Mouse (Mus musculus): Measurements from ENCODE around the gene Atl1.

Atl1 gene

DNA sequence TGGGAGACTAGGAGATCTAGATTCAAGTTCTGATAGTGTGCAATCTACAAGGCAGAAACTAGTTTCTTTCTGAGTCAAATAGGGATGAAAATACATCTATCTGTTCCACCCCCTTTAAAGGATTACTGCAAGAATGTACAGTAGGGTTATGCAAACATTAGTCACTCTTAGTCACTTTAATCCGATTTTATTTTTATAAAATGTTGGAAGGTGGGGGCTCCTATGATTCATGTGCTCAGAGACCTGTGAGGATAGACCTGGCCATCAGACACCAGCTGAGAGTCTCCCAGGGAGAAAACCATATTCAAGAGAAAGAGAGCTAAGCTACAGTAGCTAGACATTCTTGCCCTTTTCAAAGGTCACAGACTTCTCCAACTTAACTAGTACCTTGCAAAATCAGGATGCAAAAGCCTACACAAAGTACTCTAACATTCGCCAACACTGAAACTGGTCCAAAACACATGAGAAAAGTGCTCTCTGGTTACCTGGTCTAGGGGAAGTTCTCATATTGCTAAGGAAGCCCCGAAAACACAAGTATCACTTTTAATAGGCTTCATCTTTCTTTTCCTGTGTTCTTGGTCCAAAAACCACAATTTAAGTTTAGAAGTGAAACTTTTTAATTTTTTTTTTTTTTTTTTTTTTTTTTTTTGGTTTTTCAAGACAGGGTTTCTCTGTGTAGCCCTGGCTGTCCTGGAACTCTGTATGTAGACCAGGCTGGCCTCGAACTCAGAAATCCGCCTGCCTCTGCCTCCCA is 7.1 kb upstream of the Atl1 start:
- DNase-seq, result no peak

DNA sequence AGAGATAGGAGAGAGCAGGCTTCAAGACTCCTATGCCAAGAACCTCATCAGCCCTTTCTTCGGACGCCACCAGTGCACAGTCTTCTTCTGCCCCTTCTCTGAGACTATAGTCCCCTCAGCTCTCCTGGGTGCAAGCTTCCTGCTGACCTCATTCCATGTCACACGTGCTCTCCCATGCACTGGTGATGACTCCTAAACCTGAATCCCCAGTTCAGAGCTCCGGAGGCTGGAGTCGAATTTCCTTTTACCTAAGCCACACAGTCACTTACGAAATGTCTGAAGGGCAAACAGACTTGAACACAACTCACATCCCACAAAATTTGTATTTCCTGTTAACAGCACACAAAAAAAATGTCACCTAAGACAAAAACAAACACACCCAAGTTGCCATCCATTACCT is 4.6 kb upstream of the Atl1 start:
- no peak for DNase-seq

DNA sequence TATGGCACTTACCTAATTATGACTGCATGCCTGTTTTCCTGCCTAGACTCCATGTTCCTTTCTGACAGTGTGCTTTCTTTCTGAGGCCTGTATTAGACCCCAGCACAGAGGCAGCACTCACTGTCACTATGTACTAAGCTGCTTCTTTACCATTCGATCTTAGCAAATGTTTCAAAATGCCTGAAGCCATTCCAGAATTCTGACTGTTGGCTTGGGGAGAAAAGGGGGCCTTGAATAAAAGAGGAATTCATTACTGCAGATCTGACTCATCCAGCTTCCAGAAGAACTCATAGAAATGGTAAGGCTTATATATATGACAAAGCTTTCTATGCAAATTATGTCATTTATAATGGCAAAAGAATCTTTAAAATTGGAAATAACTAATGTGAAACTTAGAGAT is 4.1 kb upstream of the Atl1 start:
- DNase-seq, result no peak

DNA sequence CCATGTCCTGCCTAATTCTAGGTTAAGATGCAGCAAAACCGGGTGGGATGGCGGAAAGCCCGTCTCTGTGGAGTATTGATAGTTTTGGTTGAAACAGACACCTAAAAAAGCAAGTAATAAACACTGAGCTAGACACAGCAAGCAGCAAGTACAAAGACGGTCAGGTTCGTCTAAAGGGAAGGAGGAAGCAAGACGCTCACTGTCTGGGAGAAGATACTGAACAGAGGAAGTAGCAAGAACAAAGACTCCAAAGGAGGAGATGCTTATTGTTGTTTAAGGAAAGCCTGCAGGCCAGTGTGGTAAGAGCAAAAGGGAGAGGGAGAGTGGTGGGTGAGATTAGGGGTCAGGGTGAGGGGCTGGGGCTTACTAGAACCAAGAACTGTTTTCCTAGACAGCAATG is 2.4 kb upstream of the Atl1 start:
- no peak for DNase-seq

DNA sequence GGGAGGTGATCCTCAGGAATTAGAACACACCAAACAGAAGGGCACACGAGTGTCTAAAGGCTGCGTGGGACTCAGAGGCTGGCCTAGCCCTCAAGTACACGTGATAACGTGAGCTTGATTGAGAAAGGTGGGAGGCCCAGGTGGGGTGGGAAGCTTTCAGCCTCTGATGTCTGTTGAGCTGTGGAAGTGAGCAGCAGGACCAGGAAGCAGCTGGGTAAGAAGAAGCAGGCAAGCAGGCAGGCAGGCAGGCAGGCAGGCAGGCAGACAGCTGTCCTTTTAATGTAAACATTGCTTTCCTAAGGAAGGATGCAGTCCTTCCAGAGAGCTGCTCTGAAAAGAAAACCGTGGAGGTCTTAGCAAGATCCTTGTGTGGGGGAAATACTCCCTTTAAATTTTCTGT is 1.9 kb upstream of the Atl1 start:
- no peak for DNase-seq

DNA sequence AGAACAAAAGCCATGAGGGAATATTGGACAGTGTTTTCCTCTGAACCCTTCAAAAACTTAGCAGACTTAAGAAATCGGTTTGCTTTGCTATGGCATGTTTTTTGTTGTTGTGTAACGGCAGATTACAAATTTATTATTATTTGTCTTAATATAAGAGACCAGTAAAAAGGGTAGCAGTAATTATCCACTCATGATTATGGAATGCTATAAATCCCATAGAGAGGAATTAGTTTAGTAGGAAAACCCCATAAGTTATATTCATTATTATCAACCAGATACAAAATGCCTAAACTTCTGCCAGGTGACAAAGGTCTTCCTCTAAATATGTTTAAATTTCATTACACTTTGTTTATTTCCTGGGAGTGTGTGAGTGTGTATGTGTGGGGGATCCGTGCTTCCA is 693 bp upstream of the Atl1 start:
- no peak for DNase-seq

DNA sequence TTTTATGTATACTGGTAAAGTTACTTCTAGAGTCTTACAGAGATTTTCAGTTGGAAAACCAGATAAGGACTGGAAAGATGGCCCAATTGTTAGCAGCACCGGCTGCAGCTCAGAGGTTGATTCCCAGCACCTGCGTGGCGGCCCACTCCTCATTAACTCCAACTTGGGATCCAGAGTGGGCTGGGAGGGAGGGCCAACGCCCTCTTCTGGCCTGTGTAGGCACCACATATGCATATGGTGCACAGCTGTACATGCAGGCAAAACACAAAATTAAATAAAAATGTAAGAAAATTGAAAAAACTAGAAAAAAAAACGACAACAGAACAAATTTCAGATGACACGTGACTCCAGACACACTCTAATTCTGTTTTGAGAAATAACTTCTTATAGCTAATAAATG is 1.5 kb downstream of the Atl1 start:
- no peak for DNase-seq

DNA sequence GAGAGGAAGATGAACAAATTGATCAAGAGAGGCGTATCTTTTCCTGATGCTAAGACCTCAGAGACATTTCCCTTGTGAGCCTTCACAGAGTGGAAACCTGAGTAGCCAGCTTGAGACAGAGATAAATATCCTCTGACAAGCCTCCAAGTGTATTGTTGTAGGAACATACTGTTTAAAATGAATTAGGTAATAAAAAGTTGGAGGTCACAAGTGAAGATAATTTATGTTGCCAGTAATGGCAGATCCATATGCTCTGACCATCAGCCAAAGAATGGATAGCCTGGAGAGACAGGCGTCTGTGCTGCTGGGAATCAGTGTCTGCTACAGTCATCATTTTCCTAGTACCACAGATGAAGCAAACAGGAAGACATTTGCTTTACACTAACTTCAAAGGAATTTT is 2.6 kb downstream of the Atl1 start:
- DNase-seq, result no peak

DNA sequence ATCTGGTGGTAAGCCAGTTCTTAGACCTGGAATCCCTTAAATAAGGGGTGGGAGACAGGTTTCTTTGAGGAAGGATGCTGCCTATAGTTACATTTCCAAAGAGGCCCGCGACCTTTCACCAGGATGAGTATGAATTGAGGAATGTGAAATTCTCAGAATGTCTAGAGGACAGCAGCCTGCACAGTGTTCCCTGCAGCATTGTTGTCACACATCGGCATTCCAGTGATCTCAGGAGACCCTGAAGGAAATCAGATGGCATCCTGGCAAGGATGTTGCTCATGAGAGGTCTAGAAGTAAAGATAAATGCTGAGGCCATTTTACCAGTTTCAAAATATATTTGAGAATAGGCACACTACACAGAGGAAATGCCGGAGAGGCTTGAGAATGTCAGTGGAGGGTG is 5.7 kb downstream of the Atl1 start:
- DNase-seq, result no peak

DNA sequence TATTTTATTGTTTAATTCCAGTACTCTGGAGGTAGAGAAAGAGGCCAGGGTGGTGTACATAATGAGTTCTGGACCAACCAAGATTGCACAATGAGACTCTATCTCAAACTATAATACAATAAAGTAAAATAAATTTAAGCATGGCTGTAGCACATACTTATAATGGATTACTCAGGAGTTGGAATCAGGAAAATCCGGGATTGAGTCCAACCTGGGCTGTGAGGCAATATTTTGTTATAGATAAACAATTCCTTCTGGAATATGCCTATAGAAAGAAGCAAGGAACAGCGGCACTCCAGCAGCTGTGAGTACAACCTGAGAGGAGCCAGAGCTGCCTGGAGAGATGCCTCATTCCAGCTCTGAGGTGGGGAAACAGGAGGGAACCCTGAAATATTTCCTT is 12.6 kb downstream of the Atl1 start:
- no peak for DNase-seq

DNA sequence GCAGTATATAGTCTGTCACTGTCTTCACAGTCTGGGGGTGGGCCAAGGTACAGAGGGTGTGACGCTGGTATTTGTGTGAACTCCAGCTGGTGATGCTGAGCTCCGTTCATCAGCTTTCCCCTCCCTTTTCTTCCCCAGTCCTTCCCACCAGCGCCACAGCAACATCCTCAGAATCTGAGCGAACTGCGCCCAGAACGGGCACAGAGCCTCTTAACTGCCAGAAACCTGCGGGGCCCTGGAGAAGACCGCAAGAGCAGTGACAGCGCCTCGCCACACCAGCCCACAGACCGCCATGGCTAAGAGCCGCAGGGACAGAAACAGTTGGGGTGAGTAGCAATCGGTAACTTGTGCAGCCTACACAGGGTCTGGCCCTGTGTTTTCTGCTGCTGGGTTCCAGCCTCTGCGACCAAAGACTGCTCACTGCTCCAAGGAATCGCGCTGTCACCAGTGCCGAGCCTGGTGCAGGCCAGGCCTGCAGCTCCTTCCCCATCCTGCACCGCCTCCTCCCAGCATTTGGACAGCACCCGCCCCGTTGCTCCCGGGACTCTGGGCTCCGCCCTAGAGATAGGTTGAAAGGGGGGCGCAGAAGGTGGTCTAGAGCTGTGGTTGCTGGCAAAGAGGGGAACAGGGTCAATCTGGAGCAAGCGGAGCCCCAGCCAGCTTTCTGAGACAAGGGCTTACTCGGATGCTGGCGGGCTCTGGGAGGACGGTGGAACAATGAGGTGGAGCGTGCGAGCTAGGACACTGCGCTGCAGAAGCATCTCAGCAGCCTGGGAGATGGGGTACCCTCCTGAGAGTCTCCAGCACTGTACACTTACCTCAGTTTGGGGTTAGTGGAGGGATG is 15.5 kb downstream of the Atl1 start:
- peak; percentile 71 for DNase-seq

DNA sequence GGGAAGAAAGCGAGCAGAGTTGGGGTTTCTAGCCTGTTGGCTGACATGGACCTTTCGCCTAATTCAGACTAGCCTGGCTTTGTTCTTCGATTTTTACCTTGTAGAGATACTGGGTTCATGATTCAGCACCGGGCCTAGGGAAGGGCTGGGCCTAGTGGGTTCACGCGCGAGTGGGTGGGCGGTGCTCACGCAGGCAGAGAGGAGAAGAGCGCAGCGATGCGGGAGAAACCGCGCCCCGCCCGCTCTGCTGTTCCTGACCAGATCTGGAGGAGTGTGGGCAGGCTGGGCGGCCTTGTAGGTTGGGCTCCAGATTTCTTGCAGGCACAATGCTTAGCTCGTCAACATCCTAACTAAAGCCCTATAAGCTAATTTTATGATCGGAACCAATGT is 16.1 kb downstream of the Atl1 start:
- peak; percentile 73 for DNase-seq

DNA sequence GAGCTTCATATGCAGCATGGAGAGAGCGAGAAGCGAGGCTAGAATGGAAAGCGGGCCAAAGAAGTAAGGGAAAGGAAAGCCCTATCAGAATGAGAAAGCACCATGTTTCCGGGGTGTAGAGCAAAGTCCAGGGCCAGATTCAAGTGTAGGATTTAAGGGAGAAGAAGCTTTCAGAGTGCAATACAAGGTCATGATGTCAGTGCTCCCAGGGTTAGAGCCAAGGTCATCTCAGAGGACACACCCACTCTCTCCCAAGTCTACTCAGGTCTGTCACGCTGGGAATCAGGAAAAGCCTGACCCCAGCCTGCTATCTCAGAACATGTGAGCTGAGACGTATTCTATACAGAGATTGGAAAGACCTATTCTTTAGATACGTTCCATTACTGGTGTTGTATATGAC is 19.5 kb downstream of the Atl1 start:
- no peak for DNase-seq

DNA sequence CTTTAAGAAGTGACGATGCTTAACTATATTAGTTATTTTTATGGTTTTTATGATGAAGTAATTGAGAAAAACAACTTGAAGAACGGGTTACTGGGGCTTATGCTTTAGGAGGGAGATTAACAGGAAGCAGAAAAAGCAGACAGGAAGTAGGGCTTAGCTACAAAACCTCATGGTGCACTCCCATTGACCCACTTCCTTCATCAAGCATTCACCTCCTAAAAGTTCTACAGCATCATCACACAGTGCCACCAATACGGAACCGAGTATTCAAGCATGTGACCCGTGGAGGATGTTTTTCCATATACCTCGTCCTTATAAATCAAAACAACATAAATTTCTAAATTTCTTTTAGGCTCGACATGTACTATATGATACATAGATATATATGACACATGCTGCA is 20.3 kb downstream of the Atl1 start:
- DNase-seq, result no peak

DNA sequence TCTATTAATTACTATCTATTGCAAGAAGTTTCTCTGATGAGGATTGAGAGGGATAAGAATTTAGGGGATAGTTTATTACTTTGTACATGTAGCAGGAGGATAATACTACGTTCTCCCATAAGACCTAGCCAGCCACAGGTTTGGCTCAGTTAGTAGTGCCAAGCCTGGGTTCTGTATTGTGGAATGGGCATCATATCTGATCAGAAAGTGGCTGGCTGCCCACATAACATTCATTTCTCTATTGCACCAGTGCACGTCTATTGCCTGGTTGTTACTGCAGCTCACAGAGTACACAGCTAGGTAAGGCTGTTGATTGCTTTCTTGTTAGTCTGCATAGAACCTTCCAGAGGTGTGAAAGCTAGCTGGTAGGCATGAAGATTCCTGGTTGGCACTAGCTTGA is 25.5 kb downstream of the Atl1 start:
- no peak for DNase-seq

DNA sequence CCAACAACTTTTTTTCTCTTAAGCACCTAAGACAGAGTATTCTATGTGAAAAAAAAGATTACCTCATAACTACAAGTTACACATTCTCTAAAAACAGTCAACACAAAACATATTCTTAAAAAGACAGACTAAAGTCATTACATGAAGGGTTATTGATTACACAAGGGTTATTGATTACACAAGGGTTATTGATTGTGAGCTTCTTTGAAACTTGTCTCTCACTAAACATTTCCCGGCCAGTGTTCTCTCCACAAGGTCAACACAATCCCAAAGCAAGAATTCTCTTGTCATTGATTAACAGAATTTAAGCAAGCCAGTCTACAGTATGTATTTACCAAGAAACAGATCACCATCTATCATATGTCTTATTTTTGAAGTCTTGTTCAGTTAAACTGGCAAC is 29.7 kb downstream of the Atl1 start:
- DNase-seq, result no peak

DNA sequence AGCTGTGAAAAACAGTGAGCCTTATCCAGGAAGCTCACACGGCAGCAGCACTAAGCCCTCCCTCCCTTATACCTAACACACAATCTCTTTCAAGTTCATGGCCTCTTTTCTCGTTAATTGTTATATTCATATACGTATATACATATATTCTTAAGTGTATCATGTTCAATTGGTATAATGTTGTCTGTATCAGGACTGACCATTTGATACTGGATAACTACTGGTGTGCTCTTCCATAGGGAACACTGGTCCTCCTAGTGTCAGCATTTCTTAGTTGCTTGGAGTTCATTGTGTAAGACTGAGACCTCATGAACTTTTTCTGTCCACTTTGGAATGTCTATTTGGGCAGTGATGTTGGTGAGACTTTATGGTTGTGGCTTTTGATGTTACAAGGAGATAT is 30.7 kb downstream of the Atl1 start:
- DNase-seq, result no peak

DNA sequence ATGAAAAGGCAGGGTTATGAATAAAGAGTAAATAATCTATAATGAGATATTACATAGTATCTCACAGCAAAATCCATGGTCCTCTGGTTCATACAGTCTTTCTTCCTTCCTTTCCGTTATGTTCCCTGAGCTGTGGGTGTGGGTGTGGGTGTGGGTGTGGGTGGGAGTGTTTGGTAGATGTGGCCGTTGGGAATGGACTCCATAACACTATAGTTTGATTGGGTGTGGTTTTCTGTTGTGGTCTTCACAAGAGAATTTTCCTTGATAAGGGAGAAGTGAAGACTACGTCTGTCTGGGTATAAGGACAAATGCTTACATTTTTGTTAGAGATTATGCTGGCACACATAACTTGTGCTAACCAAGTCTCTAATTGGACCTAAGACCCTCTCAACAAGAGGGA is 31.2 kb downstream of the Atl1 start:
- no peak for DNase-seq

DNA sequence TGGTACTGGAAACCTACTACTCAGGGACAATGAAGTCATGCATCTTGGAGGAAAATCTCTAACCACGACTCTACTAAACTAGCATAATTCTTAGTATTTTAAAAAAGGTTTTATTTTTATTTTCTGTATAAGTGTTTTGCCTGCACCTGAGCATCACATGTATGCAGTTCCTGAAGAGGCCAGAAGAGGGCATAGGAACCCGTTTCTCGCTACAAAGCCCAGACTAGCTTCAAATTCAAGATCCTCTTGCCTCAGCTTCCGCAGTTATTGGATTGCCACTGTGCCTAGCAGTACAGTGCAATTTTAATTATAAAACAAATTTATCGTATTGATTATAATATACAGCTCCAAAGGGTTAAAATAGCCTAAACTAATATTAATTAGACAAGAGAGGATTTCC is 31.6 kb downstream of the Atl1 start:
- DNase-seq, result no peak

DNA sequence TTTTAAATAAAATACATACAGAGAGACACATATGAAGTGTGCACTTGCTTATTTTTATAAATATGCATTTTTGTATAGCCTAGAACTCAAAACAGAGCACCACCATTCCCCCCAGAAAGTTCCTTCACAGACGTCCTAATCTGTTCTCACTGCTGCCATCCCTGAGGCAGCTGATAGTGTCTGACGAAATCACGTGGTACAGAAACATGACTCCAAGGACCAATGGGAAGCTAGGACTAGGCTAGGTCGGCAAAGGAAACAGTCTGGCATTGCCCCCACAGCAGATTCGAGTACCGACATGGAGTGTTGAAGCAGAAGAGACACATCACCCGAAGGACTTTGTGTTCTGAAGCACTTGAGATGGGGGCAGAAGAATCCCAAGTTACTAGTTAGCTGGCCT is 34.3 kb downstream of the Atl1 start:
- DNase-seq, result no peak

DNA sequence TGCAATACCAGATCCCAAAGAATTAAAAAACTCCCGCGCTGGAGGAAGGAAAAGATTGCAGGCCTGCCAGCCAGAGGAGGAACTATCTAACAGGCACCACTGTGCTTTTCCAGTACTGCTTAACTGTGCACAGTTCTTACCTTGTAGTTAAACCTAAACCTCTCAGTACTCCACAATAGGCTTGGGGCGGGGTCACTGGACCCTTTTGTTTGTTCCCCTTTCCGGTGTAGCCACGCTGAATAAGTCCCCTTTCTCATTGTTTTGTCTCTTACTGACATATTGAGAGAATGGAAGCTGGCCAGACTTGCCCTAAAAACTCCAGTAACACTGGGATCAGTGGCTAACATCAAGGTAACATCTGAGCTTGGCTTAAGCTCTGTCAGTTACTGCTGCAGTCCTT is 45.3 kb downstream of the Atl1 start:
- no peak for DNase-seq

DNA sequence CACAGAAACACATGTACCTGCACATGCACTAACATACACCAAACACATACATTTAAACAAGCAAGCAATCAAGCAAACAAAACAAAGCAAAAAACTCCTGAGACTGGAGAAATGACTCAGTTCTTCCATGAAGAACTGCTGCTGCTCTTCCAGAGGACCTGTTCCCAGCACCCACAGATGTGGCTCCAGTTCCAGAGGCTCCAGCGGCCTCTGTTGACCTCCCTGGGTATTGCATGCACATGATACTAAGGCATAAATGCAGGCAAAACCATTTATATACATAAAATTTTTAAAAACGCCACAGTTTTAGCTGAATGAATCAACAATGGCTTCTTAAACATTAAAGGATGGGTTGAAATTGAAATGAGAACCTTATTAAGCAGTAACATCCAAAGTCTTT is 46.9 kb downstream of the Atl1 start:
- DNase-seq, result no peak

DNA sequence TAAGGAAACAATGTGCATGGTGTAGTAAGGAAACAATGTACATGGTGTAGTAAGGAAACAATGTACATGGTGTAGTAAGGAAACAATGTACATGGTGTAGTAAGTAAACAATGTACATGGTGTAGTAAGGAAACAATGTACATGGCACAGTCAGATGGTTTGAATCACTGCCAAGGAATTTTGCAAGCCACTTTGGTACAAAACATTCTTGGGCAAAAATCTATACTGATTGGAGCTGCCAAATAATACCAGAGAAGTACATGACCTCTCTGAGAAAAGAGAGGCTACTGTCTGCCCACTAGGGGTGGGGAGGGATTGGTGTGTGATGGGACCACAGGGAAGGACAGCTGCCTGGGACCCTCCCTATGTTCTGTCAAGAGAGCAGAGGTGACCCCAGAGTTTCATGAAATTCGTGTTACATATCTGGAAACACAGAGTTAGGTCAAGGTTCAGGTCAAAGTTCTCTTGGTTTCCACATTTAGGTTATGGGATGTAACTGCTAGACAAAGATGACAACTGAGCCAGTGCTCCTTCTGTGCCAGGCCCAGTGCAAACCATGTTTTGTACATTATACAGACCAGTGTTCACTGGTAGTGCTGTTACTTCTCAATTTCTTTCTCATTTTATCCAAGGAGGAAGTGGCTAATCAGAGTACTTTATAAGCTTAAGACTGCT is 49.4 kb downstream of the Atl1 start:
- DNase-seq, result no peak

DNA sequence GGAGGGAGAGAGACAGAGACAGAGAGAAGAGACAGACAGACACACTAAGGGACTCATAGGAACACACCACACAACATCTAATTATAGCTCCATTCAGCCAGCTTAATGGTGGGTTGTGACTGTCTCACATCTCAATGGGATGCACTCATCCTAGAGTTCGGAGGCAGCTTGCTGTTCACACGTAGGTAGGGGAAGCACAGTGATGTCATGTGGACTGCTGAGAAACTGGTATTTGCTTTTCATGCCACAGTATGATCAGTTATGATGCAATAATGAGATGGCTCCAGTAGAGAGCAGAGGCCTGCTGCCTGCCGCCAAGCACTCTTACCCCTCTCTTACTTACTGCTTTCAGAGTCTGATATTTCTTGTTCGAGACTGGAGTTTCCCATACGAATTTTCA is 53.4 kb downstream of the Atl1 start:
- no peak for DNase-seq
